Mouse (Mus musculus) right cerebral cortex, postnatal 36 days (tissue): ENCODE data around the gene Scp2.
A peak's percentile ranks its signal among the peaks of the same experiment; 100 is the strongest.
"Not testable (repeated sequence)": the region's sequence is repeated elsewhere in the genome, so short reads cannot be mapped to it uniquely, and the experiment has no call there.

Experiments used
- DNase-seq, 2 experiments: peaks; one replicate each; pipeline ENCODE4 v3.0.0; 2022; ENCODE audit warnings: low spot score in 2 of 2, mixed read lengths in 1 of 2

The Scp2 gene

DNA sequence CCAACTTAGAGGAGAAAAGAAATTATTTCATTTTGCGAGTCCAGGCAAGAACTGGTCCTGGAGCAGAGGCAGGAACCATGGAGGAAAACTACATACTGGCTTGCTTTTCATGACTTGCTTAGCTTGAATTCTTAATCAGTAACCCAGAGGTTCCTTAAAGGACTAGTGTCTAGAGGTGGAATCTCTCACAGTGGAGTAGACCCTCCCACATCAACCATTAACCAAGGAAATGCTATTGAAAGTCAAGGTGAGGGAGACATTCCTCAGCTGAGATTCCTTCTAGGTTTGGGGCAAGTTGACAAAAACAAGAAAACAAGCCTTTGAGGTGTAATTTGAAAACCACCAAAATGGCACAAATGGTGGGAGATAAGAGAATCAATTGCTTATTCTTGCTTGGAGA is at the start of gene Scp2:
Gene Scp2 (minus strand): TSS at position 119 of the 400 bp plus-strand sequence.
- DNase-seq, result no peak

DNA sequence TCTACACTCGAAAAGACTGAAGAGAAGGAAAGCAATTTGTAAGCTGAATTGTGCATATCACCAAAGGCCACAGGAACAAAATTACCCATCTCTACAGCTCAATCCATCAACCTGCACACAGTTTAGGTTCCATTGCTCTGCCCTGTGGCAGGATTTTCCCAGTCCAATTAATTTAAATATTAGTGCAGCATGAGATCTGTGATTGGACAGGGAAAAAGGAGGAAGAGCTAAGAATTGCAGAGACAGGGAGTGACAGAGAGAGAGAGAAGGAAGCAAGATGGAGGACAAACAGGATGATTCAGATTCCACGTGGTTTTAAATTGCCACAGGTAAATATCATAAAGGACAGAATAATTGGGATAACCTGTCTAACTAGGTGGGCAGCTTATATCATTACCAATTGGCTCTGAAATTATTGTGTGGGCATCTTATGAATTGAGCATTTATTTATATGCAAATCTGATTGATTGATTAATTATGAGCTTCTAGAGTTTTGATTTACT is 48.1 kb upstream of the Scp2 start:
- no peak for DNase-seq

GRCm38 (mm10) chr4:108182278-108182677 is 37.5 kb upstream of the Scp2 start:
- DNase-seq, result no peak

- DNase-seq, result no peak
Observed at GRCm38 (mm10) chr4:108168056-108168455, 23.3 kb upstream of the Scp2 start.

DNA sequence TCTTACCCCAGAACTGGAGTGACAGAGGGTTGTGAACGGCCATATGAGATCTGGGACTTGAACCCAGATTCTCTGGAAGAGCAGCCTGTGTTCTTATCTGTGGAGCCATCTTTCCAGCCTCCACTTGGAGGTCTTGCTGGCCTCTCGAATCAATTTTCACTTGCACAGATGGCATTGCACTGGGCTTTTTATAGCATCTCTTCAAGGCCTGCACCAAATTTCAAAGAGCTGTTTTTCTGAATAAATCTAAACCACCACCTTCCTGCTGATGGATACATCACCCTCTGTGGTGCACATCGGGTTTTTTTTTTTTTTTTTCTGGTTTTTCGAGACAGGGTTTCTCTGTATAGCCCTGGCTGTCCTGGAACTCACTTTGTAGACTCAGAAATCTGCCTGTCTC is 22.1 kb upstream of the Scp2 start:
- DNase-seq, result no peak

GRCm38 (mm10) chr4:108165152-108165895 is 20.5 kb upstream of the Scp2 start, which contains the start of gene Echdc2:
TSS of gene Echdc2 (plus strand) at chr4:108165437.
- DNase-seq, result no peak

- DNase-seq, result no peak
Observed at GRCm38 (mm10) chr4:108163291-108163690, 18.5 kb upstream of the Scp2 start.

DNA sequence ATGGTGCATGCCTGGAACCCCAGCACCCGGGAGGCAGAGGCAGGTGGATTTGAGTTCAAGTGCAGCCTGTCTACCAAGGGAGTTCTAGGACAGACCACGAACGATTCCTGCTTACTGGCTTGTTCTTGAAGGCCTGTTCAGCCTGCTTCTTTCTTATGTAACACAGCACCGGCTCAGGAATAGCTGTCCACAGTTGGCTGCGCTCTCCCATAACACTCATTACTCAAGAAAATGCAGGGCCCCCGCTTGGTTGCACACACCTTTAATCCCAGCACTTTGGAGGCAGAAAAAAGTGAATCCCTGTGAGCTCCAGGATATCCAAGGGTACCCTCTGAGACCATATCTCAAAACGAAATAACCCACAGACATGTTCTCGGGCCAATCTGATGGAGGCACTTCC is 17.1 kb upstream of the Scp2 start:
- DNase-seq, result no peak

- DNase-seq, result not testable (repeated sequence)
Observed at GRCm38 (mm10) chr4:108155141-108155540, 10.3 kb upstream of the Scp2 start.

- DNase-seq, result not testable (repeated sequence)
Observed at GRCm38 (mm10) chr4:108145554-108145953, 756 bp upstream of the Scp2 start.

- DNase-seq, result no peak
Observed at GRCm38 (mm10) chr4:108143778-108144177, 1.0 kb downstream of the Scp2 start.

DNA sequence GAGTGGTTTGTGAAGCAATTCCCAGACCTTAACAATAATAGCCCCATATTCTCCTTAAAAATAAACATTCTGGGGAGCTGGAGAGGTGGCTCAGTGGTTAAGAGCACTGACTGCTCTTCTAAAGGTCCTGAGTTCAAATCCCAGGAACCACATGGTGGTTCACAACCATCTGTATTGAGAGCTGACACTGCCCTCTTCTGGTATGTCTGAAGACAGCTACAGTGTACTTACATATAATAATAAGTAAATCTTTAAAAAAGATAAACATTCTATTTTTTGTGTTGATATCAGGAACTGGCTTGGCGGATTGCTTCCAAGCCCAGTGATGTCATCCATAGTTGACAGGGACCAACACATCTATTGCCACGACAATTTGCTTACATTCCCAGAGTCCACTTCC is 1.6 kb downstream of the Scp2 start:
- DNase-seq, result not testable (repeated sequence)

- no peak for DNase-seq
Observed at GRCm38 (mm10) chr4:108136938-108137337, 7.9 kb downstream of the Scp2 start.

DNA sequence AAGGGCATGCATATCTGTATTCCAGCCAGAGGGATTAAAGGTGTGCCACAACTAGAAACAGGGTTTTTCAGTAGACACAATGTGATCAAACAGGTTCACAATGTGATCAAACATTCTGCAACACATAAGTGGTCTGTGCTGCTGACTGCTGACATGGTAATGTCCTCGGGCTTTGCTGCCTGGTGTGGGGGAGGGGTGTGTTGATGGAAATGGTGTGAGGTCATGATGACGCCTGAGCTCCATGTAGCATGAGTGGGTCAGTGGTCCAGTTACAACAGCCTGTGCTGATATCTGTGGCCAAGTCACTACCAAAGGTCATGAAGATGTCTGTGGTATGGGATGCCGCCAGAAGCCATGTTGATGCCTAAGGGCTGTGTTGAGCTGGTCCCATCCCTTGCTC is 14.3 kb downstream of the Scp2 start:
- no peak for DNase-seq

GRCm38 (mm10) chr4:108128339-108128738 is 16.5 kb downstream of the Scp2 start:
- no peak for DNase-seq

DNA sequence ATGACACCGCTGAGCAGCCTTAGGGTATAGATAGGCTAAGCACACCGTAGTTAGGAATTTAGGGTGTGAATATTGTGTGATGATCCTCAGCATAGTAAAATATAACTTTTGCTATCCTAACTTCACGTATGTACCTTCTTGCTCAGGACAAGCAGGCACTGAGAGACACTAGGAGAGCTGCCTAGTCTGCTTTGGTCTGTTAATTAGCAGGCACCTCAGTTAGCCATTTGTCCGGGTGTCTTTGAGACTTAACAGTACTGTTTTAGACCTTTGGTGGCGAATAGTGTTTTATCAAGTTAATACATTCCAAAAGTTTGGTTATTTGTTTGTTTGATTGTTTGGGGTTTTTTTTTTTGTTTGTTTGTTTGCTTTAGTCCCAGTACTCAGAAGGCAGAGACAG is 17.3 kb downstream of the Scp2 start:
- no peak for DNase-seq

DNA sequence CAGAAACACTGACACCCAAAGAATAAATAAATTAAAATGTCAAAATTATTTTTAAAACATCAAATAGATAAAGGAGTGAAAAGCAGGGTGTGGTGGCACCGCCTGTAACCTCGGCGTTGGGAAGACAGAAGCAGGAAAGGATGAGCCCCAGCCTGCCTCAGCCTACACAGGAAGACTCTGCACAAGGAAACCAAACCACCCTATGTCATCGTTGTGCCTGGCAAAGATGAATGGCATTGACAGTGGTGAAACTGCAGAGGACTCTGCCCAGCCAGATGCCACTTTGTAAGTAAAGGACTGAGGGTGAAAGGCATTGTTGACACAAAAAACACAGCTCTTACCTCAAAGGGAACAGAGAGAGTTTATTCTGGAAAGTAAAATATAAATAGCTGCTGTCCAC is 18.5 kb downstream of the Scp2 start:
- no peak for DNase-seq

DNA sequence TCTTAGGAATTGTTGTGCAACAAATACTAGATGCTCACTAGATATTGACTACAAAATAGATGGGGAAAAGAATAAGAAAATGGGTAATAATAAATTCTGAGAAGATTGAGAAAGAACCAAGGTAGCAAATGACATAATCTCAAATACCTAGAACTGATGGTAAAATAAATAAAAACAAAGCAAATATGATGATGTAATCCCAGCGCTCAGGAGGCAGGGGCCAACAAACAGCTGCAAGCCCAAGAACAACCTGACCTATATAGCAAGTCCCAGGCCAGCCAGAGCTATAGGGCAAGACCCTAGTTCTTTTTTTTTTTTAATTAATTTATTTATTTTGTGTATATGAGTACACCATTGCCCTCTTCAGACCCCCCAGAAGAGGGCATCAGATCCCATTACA is 20.7 kb downstream of the Scp2 start:
- DNase-seq, result no peak

DNA sequence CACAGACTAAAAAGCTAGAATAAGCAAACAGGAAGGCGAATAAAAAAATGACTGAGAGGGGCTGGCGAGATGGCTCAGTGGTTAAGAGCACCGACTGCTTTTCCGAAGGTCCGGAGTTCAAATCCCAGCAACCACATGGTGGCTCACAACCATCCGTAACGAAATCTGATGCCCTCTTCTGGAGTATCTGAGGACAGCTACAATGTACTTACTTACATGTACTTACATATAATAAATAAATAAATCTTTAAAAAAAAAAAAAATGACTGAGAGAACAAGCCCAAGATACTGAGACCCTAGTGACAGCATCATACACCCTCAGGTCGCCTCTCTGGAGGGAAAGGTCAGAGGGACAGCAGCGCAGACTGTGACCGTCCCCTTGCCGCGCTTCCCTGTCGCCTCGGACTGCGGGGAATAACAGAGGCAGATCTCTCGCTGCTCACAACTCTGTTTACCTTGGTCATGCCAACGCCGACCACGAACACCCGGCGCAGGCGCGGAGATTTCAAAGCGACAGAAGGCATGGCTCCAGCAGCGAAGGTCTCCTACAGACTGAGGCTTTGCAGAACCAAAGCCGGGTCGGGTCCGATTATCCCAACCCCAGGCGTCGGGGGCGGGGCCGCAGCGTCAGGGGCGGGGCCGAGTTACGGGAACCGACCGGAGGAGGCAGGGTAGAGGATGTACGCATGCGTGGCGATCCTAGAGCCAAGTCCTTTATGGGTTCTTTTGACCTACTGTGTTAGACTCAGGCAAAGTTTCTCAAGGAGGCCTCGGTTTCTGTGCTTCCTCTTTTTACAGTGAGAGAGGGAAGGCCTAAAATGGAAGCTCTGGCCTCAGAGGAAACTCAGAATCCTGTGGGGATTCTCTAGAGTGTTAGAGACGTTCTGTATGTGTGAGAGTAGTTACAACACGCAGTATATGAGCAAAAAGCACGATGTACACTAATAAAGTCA is 26.6 kb downstream of the Scp2 start:
- peak; percentile 84 to 88 for DNase-seq

DNA sequence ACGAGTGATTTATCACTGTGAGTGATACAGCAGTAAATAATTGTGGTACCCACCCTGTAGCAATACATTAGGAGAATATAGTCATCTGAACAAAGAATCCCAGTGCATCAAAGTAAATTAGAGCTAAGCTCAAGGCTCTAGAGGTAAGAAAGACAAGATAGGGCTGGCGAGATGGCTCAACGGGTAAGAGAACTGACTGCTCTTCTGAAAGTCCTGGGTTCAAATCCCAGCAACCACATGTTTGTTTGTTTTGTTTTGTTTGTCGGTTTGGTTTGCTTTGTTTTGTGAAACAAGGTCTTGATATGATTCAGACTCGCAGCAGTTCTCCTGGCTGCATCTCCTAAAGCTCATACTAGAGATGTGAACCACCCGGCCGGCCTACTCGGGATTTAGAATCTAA is 27.3 kb downstream of the Scp2 start:
- DNase-seq, result no peak

DNA sequence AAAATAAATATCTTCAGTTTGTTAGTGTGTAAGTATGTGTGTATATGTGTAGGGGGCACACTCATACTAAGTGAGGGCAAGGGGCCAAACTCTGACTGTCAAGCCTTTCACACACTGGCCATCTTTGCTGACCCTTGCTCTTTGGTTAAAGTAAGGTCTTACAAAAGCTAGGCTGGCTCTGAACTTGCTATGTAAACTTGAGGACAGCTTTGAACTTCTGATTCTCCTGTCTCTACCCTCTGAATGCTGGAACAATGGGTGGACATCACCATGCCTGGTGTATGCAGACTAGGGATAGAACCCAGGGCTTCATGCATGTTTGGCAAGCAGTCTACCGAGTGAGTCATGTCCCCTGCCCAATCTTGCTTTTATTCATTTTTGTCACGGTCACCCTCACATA is 28.3 kb downstream of the Scp2 start:
- no peak for DNase-seq

GRCm38 (mm10) chr4:108110706-108111105 is 34.1 kb downstream of the Scp2 start:
- DNase-seq, result no peak

DNA sequence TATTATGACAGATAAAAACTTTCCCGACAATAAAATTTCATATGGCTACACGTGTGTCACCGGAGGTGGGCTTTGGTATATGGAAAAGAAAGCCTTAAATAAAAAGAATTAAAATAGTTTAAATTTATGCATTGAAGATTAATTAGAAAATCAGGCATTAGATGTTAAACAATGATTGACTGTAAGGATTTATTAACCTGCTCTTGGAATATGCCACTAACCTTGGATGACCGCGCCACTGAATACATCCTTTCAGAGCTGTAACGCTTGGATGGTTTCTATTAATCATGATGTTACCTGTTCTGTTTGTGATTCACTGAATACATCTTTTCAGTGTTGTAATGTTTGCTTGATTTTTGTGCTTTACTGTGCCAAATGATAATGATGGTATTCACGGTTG is 35.1 kb downstream of the Scp2 start:
- no peak for DNase-seq
